Mouse (Mus musculus) stomach, embryonic 16.5 days (tissue): ENCODE measurements around the gene Ugt1a7c. TPM values are rescaled to one million over a fixed set of nuclear protein-coding genes. Genes with fewer than 3 reads are reported as not detected.

Experiments used
- polyA plus RNA-seq: library from polyadenylated mRNA; unstranded; fragments of >200 nt; fragmentation: Nextera tagmentation; extraction: Ambion mirVana; gene quantifications from 2 replicates; pipeline ENCODE4 v1.2.1, GENCODE M21; 2015

Gene Ugt1a7c
- polyA plus RNA-seq, 1 experiment from 2014 or later: 15.8 TPM

Other genes starting within 250 kb of the Ugt1a7c start
- gene Dgkd, start 241.8 kb upstream of the Ugt1a7c start, polyA plus RNA-seq: 30.0 and 30.7 TPM in 2 replicates
- gene Usp40, start 86.5 kb upstream of the Ugt1a7c start, polyA plus RNA-seq: 31.8 and 31.9 TPM in 2 replicates
- not detected in 2 replicates for gene Ugt1a10, start 39.7 kb upstream of the Ugt1a7c start, polyA plus RNA-seq
- gene Ugt1a9, start 24.3 kb upstream of the Ugt1a7c start, polyA plus RNA-seq: 2.2 and 2.9 TPM in 2 replicates
- not detected in 2 replicates for gene Ugt1a8, start 7.2 kb upstream of the Ugt1a7c start, polyA plus RNA-seq
- 4.2 and 5.7 TPM in 2 replicates for gene Ugt1a6b, start 8.2 kb downstream of the Ugt1a7c start, polyA plus RNA-seq
- 35.4 and 45.7 TPM in 2 replicates for gene Ugt1a6a, start 39.7 kb downstream of the Ugt1a7c start, polyA plus RNA-seq
- 0.10 TPM in 1 of 2 replicates, not detected in the other for gene Ugt1a5, start 71.0 kb downstream of the Ugt1a7c start, polyA plus RNA-seq
- 0.25 and 0.43 TPM in 2 replicates for gene Ugt1a2, start 105.5 kb downstream of the Ugt1a7c start, polyA plus RNA-seq
- gene Dnajb3, start 110.7 kb downstream of the Ugt1a7c start, polyA plus RNA-seq: 6.6 and 7.6 TPM in 2 replicates
- 13.6 and 14.1 TPM in 2 replicates for gene Ugt1a1, start 116.9 kb downstream of the Ugt1a7c start, polyA plus RNA-seq
- 1.6 and 1.7 TPM in 2 replicates for gene Mroh2a, start 131.9 kb downstream of the Ugt1a7c start, polyA plus RNA-seq
- 169 and 173 TPM in 2 replicates for gene Hjurp, start 182.6 kb downstream of the Ugt1a7c start, polyA plus RNA-seq
- gene Trpm8, start 182.6 kb downstream of the Ugt1a7c start, polyA plus RNA-seq: not detected in 2 replicates